ENCODE assay signal across 8 mouse cellular contexts in the genomic region with DNA sequence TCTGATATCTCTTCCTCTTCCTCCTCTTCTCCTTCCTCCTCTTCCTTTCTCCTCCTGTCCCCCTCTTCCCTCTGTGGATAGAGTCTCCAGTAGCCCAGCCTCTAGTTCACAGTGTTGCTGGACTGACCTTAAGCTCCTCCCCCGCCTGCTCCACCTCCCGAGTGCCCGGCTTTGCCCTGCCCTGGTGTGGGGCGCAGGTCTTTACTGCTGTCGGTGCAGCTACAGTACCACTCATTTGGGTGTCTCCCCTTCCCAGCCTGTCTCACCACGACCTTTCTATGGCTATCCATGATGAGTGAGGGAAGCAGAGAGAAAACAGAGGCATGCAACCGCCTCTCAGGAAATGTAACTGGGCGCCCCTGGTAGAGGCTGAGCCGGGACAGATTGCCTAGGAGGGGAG. TPM values are rescaled to one million over a fixed set of nuclear protein-coding genes. Genes with fewer than 3 reads are reported as not detected.
DNase-seq lines count a peak whose midpoint lies in the region; ATAC-seq and TF ChIP-seq lines count a peak whose summit lies in the region.

No protein-coding gene starts in this region.

- TF ChIP-seq POLR2A in heart, adult 2 months (IDR thresholded peaks at IDR 0.05; ENCODE audit: insufficient read depth, low read depth, low read length), result peak; percentile 91

- H3K36me3 ChIP-seq in heart, adult 2 months (ENCODE audit: control insufficient read depth, insufficient read depth, low read length), result no peaks in the 10 kb centered on the region

- H3K27ac ChIP-seq in heart, adult 2 months, result peak overlapping the region; percentile 94

- DNase-seq in 3T3-L1 (ENCODE audit: low read depth, low spot score) (peak; percentile 72), adipocyte (ENCODE audit: low spot score) (peak; percentile 80)
- DNase-seq in heart, adult 2 months, result peak; percentile 80 to 82
- peak; percentile 65 for DNase-seq in kidney, adult 11 months
- peak; percentile 73 to 75 for DNase-seq in lung, adult 18-20 months
- DNase-seq in c-Kit-positive CD71-positive TER-119-positive erythroid progenitor cells, embryonic 14.5 days (ENCODE audit: low spot score), result no peak
- DNase-seq in layer of hippocampus, adult 8-10 months (ENCODE audit: low spot score in 2 of 2), result no peak

- WGBS in heart, adult 2 months, result 8% methylated on average over 9 of the region's 9 CpGs

- H3K27me3 ChIP-seq in heart, adult 2 months (ENCODE audit: control insufficient read depth, insufficient read depth, low read length), result no peaks in the 10 kb centered on the region

- H3K4me3 ChIP-seq in heart, adult 2 months, result peak overlapping the region; percentile 28

- TF ChIP-seq CTCF in heart, adult 2 months (IDR thresholded peaks at IDR 0.05), result no peak

- H3K79me2 ChIP-seq in heart, adult 2 months (replicated peaks; ENCODE audit: control insufficient read depth, insufficient read depth, low read length), result no peaks in the 10 kb centered on the region

- ATAC-seq in frontal cortex, adult (ENCODE audit: low TSS enrichment), result no peak

- peak overlapping the region; percentile 69 for H3K9ac ChIP-seq in heart, adult 2 months (ENCODE audit: low read depth, low read length)

- peaks cover 13% of the 10 kb centered on the region for H3K4me1 ChIP-seq in heart, adult 2 months (ENCODE audit: control insufficient read depth, insufficient read depth, low read length)

- TF ChIP-seq EP300 in heart, adult 2 months (IDR thresholded peaks at IDR 0.05; ENCODE audit: insufficient read depth, low read depth, low read length), result no peak

- intact Hi-C loops in heart, adult 2 months (cut with DNase I), result loop anchor here (2.0 kb wide), 1 partner anchor 59 kb away; no protein-coding TSS in a partner anchor

RNA-seq across cellular contexts. Expression of a gene that starts 5.5 kb away (rescaled TPM):
- total RNA-seq in heart, adult 2 months (2021), result 1 to 10 TPM in 1 of 2 experiments, under 1 TPM in 1; 0.73 to 1.0 TPM
- polyA plus RNA-seq in heart, adult 2 months (2012; rRNA removed), result 0.32 and 0.76 TPM in 2 replicates
- total RNA-seq in layer of hippocampus, adult 8-10 months (2022), result 10 to 100 TPM in 1 of 4 experiments, 1 to 10 TPM in 3; 3.4 to 11.0 (median 7.0) TPM

Comparison
In these comparisons a context has a peak if more than half of its experiments do, and no peak if none do; other contexts are left out.
1. DNase-seq: peak in 3T3-L1 (single experiment), adipocyte (single experiment), heart, adult 2 months (2 of 2), kidney, adult 11 months (single experiment) and lung, adult 18-20 months (2 of 2); none in c-Kit-positive CD71-positive TER-119-positive erythroid progenitor cells, embryonic 14.5 days (single experiment) and layer of hippocampus, adult 8-10 months (0 of 2).